Mouse (Mus musculus): ENCODE data around the gene Fasl. TPM values are rescaled to one million over a fixed set of nuclear protein-coding genes. Genes with fewer than 3 reads are reported as not detected.

The Fasl gene
- polyA plus RNA-seq, 1 experiment from 2014 or later, result 0.38 TPM

GRCm38 (mm10) chr1:161734314-161734713 is 54.0 kb downstream of the Fasl start:
- Histone ChIP-seq H3K27ac (replicated peaks) (no peak overlapping the region), H3K36me3 (no peaks in the 10 kb centered on the region), H3K4me1 (replicated peaks) (no peaks in the 10 kb centered on the region), H3K9ac (no peak overlapping the region), H3K4me3 (no peak overlapping the region), H3K27me3 (no peaks in the 10 kb centered on the region), H3K4me2 (no peak overlapping the region), H3K9me3 (no peaks in the 10 kb centered on the region)
- WGBS, result 93% methylated on average over 11 of the region's 11 CpGs
- no peak for ATAC-seq (ENCODE audit: low read depth)

Other genes with a start within 250 kb of the Fasl start
- 24.9 and 33.0 TPM in 2 replicates for gene Suco, start 88.2 kb upstream of the Fasl start, polyA plus RNA-seq (2015; fragmentation: Nextera tagmentation; extraction: Ambion mirVana)
- 35.9 and 36.5 TPM in 2 replicates for gene Pigc, start 180.7 kb upstream of the Fasl start, polyA plus RNA-seq (2015; fragmentation: Nextera tagmentation; extraction: Ambion mirVana)
- gene 4930558K02Rik, start 191.1 kb upstream of the Fasl start, polyA plus RNA-seq (2015; fragmentation: Nextera tagmentation; extraction: Ambion mirVana), result not detected in 2 replicates